Mouse (Mus musculus) lung, postnatal 0 days (tissue): ENCODE measurements around the gene Scn4a. TPM values are rescaled to one million over a fixed set of nuclear protein-coding genes. Genes with fewer than 3 reads are reported as not detected.

Experiments
- ATAC-seq: fragments of 200-750 bp; cut with Nextera tagmentation; 2 replicates; pipeline ENCODE4 v1.8.0; 2017; ENCODE audit warnings: moderate library complexity
- DNase-seq: peaks from one replicate; pipeline ENCODE4 v3.0.0-alpha.2; 2016; ENCODE audit warnings: low spot score
- H3K27ac ChIP-seq: fragments of 300-500 bp; sonication (generic); 2 replicates; pipeline ENCODE4 v1.5.1; 2014; ENCODE audit warnings: antibody characterized with exemption, mild to moderate bottlenecking, low read length, mixed read lengths
- H3K27me3 ChIP-seq: fragments of 300-500 bp; sonication (generic); replicated peaks from 2 replicates; pipeline ENCODE4 v1.6.1; 2014; ENCODE audit warnings: low read length, mixed read lengths; ENCODE audit not compliant: insufficient read depth
- H3K36me3 ChIP-seq: fragments of 300-500 bp; sonication (generic); 2 replicates; pipeline ENCODE4 v1.6.1; 2014; ENCODE audit warnings: low read length, mixed read lengths; ENCODE audit not compliant: insufficient read depth
- H3K4me1 ChIP-seq: fragments of 300-500 bp; sonication (generic); 2 replicates; pipeline ENCODE4 v1.6.1; 2014; ENCODE audit warnings: antibody characterized with exemption, low read depth, low read length, mixed read lengths; ENCODE audit not compliant: insufficient read depth
- H3K4me2 ChIP-seq: fragments of 300-500 bp; sonication (generic); replicated peaks from 2 replicates; pipeline ENCODE4 v1.6.1; 2014; ENCODE audit warnings: low read depth, mild to moderate bottlenecking, low read length, moderate library complexity, mixed read lengths
- H3K4me3 ChIP-seq: fragments of 300-500 bp; sonication (generic); 2 replicates; pipeline ENCODE4 v1.5.1; 2014; ENCODE audit warnings: low read depth, low read length
- H3K9ac ChIP-seq: fragments of 300-500 bp; sonication (generic); replicated peaks from 2 replicates; pipeline ENCODE4 v1.6.1; 2014; ENCODE audit warnings: low read depth, mild to moderate bottlenecking
- H3K9me3 ChIP-seq: fragments of 300-500 bp; sonication (generic); 2 replicates; pipeline ENCODE4 v1.6.1; 2016; ENCODE audit warnings: low read length, mixed read lengths
- CTCF ChIP-seq: IDR thresholded peaks from 2 replicates; pipeline ENCODE4 v1.5.1; 2016; ENCODE audit warnings: antibody characterized with exemption, mild to moderate bottlenecking
- EP300 ChIP-seq: IDR thresholded peaks from 2 replicates; pipeline ENCODE4 v1.6.1; 2016; ENCODE audit warnings: antibody characterized with exemption, mild to moderate bottlenecking, control low read depth
- WGBS: fragments of 180-500 bp; shearing (Covaris S2); extraction: QIAGEN DNeasy Blood & Tissue Kit; methylation state at CpG from one replicate; pipeline ENCODE4 v1.1.7; 2014; 5-methylcytosine and 5-hydroxymethylcytosine counted together
- polyA plus RNA-seq: library from polyadenylated mRNA; unstranded; fragments of >200 nt; fragmentation: Nextera tagmentation; extraction: Ambion mirVana; gene quantifications from 2 replicates; pipeline ENCODE4 v1.2.1, GENCODE M21; 2015

Gene Scn4a
- polyA plus RNA-seq, 1 experiment from 2014 or later, result 0.04 TPM

DNA sequence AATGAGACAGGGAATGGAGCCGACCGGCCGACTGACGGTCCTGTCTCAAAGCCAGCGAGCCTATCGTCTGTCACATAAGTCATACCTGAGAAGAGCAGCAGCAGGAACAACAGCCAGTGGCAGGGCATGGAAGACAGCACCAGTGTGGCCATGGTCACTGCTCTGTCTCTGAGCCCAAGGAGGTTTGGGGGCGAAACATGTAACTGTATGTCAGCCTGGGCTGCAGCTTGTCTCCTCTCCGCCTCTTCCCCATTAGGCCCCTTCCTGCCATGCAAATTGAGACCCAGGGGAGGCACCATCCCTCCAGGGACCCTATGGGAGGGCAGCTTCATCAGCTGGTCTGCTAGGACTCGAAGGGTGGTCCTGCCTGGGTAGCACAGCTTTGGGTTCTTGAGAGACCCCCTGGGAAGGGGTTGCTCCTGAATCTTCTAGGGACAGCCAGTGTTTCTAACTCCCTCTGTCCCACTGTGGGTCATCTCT, 38.7 kb downstream of the Scn4a start, which contains the start of gene Cd79b:
TSS of gene Cd79b (minus strand) at position 430 of the 480 bp plus-strand sequence.
- Histone ChIP-seq H3K27me3 (no peaks in the 10 kb centered on the region), H3K9ac (no peak within 1 kb of the TSS; the same call in 1 of the 2 replicates), H3K9me3 (no peaks in the 10 kb centered on the region), H3K36me3 (no peaks in the 10 kb centered on the region), H3K4me3 (no peak within 1 kb of the TSS), H3K4me1 (peaks cover 11% of the 10 kb centered on the region; the same call in 1 of the 2 replicates), H3K27ac (peak within 1 kb of the TSS; percentile 26; the same call in 1 of the 2 replicates), H3K4me2 (peak within 1 kb of the TSS; percentile 22; the same call in 1 of the 2 replicates)
- ATAC-seq (no peak), DNase-seq (no peak)
- 58% methylated on average over 9 of the region's 9 CpGs for WGBS
- TF ChIP-seq EP300 (no peak), CTCF (no peak)

DNA sequence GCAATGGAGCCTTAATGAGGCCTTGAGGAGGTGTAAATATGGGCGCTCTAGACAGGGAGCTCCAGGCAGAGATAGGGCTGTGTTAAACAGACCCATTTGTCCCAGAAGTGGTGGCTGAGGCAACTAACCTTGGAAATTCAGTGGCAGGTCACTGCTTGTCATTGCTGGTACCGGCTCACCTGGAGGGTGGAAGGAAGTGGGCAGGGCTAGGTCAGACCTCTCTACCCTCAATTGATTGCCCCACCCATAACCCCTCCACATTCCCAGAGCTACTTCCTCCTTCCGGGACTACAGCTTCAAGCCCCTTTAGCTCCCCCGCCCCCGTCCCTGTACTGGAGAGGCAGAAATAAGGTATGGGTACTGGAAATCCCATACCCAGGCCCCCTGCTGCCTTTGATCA, 39.6 kb downstream of the Scn4a start:
- TF ChIP-seq EP300, result no peak
- TF ChIP-seq CTCF, result no peak
- 42% methylated on average over 5 of the region's 5 CpGs for WGBS
- ATAC-seq (peak; percentile 93), DNase-seq (peak; percentile 79)
- H3K27me3 ChIP-seq, result no peaks in the 10 kb centered on the region
- peak overlapping the region; percentile 26; the same call in 1 of the 2 replicates for H3K27ac ChIP-seq
- no peaks in the 10 kb centered on the region for H3K36me3 ChIP-seq
- H3K9me3 ChIP-seq, result no peaks in the 10 kb centered on the region
- H3K4me3 ChIP-seq, result no peak overlapping the region
- H3K4me2 ChIP-seq, result peak overlapping the region; percentile 30; the same call in 1 of the 2 replicates
- peaks cover 6% of the 10 kb centered on the region; the same call in 1 of the 2 replicates for H3K4me1 ChIP-seq
- H3K9ac ChIP-seq, result peak overlapping the region; percentile 3; the same call in 1 of the 2 replicates

DNA sequence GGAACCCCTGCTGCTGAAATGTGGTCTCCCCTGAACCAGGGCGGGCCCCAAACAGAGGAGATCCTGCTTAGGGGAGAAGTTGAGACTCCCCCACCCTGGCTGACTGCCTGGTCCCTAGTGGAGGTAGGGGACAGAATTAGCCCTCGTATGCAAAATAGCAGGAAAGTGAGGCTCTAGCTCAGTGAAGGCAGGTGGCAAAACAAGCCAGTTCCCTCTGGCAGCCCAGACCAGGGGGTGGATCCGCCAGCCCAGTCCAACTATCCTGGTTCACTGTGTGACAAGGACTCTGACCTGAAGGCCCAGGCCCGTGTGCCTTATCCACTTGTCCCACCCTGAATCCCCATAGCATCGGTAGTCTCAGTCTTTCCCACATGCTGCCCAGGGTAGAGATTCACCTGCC, 43.0 kb downstream of the Scn4a start:
- Histone ChIP-seq H3K27me3 (no peaks in the 10 kb centered on the region), H3K4me1 (peaks cover 6% of the 10 kb centered on the region; the same call in 1 of the 2 replicates), H3K9ac (no peak overlapping the region), H3K36me3 (no peaks in the 10 kb centered on the region), H3K4me2 (no peak overlapping the region), H3K27ac (no peak overlapping the region), H3K4me3 (no peak overlapping the region), H3K9me3 (no peaks in the 10 kb centered on the region)
- no peak for DNase-seq
- TF ChIP-seq EP300, result no peak
- no peak for TF ChIP-seq CTCF
- WGBS, result 71% methylated on average over 4 of the region's 5 CpGs
- ATAC-seq, result no peak

DNA sequence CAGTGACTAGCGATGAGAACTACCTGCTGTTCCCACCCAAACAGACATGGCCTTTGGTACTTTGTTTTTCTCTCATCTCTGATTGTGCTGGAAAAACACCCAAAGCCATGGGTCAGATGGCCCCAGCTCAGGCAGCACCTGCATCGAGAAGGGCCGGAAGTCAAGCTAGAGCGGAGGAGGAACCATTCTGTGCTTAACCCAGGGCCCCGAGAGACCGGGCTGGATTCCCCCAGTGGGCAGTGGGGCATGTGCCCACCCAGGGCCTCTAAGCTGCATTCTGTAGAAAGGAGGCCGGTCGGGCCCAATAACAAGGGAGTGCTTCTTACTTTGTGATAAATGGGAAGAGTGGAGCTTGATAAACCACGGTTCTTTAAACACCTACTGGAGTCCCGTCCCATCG, 44.9 kb downstream of the Scn4a start:
- Histone ChIP-seq H3K27me3 (no peaks in the 10 kb centered on the region), H3K4me1 (peaks cover 1% of the 10 kb centered on the region; the same call in 1 of the 2 replicates), H3K9ac (no peak overlapping the region), H3K4me2 (no peak overlapping the region), H3K36me3 (no peaks in the 10 kb centered on the region), H3K4me3 (no peak overlapping the region), H3K9me3 (no peaks in the 10 kb centered on the region), H3K27ac (no peak overlapping the region)
- no peak for DNase-seq
- WGBS, result 81% methylated on average over 11 of the region's 11 CpGs
- TF ChIP-seq EP300 (no peak), CTCF (no peak)
- no peak for ATAC-seq

DNA sequence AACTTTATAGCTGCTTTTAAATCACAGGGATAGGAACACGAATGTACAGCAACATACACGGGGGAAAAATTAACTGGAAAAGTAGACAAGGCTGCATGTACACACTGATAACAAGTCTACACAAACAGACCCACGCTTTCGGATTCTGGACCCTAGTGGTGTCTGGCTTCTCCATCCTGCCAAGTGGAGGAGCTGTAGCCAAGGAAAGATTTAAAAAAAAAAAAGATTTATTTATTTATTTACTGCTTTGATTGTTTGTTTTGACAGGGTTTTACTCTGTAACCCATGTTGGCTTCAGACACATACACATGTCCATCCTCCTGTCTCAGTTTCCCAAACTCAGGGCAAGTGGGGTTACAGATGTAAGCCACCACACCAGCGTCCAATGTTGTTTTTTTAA, 45.7 kb downstream of the Scn4a start:
- Histone ChIP-seq H3K9me3 (no peaks in the 10 kb centered on the region), H3K4me1 (no peaks in the 10 kb centered on the region), H3K4me3 (no peak overlapping the region), H3K27me3 (no peaks in the 10 kb centered on the region), H3K27ac (no peak overlapping the region), H3K36me3 (no peaks in the 10 kb centered on the region), H3K4me2 (no peak overlapping the region), H3K9ac (no peak overlapping the region)
- WGBS, result 36% methylated on average over 5 of the region's 5 CpGs
- no peak for ATAC-seq
- peak; percentile 16 for DNase-seq
- TF ChIP-seq CTCF (no peak), EP300 (no peak)

DNA sequence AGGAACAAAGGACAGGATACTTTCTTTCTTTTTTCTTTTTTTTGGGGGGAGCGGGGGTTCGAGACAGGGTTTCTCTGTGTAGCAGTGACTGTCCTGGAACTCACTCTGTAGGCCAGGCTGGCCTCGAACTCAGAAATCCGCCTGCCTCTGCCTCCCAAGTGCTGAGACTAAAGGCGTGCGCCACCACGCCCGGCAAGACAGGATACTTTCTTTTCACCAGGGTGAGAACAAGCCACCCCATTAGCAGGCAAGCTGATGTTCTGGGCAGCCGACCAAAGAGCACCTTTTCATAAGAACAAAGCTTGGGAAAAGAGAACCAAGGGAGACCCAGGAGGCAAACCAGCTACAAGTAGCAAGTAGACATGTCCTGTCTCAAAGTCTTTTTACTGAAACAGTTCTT, 46.3 kb downstream of the Scn4a start:
- H3K9me3 ChIP-seq, result no peaks in the 10 kb centered on the region
- H3K9ac ChIP-seq, result no peak overlapping the region
- H3K4me3 ChIP-seq, result no peak overlapping the region
- no peaks in the 10 kb centered on the region for H3K36me3 ChIP-seq
- H3K4me2 ChIP-seq, result no peak overlapping the region
- WGBS, result 84% methylated on average over 9 of the region's 9 CpGs
- TF ChIP-seq CTCF, result no peak
- H3K27ac ChIP-seq, result no peak overlapping the region
- no peaks in the 10 kb centered on the region for H3K4me1 ChIP-seq
- ATAC-seq (no peak), DNase-seq (no peak)
- H3K27me3 ChIP-seq, result no peaks in the 10 kb centered on the region

DNA sequence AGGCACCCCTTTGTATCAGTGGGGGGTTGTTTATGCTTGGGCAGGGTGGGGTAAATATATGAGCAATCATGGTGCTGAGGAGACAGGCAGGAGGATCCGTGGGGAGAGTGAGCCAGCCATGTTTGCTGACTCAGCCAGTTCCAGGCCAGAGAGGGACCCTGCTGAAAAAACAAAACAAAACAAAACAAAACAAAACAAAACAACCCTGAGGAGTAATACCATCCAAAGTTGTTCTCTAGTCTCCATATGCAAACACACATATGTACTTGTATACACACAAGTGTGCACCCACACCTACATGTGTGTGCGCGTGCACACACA, 47.1 kb downstream of the Scn4a start:
- H3K4me2 ChIP-seq, result no peak overlapping the region
- no peaks in the 10 kb centered on the region for H3K9me3 ChIP-seq
- no peaks in the 10 kb centered on the region for H3K27me3 ChIP-seq
- no peak for ATAC-seq
- no peak for TF ChIP-seq CTCF
- TF ChIP-seq EP300, result no peak
- WGBS, result 76% methylated on average over 3 of the region's 3 CpGs
- H3K36me3 ChIP-seq, result no peaks in the 10 kb centered on the region
- H3K4me3 ChIP-seq, result no peak overlapping the region
- H3K4me1 ChIP-seq, result no peaks in the 10 kb centered on the region
- H3K27ac ChIP-seq, result no peak overlapping the region
- DNase-seq, result no peak
- H3K9ac ChIP-seq, result no peak overlapping the region
